Mouse (Mus musculus): ENCODE data around the gene Adprhl1.

Gene Adprhl1

GRCm38 (mm10) chr8:13230471-13230870 lies 23.5 kb downstream of the Adprhl1 start:
- in situ Hi-C loops (cut with MboI; ENCODE audit: low sequenced_read_pairs) = no loop called here

DNA sequence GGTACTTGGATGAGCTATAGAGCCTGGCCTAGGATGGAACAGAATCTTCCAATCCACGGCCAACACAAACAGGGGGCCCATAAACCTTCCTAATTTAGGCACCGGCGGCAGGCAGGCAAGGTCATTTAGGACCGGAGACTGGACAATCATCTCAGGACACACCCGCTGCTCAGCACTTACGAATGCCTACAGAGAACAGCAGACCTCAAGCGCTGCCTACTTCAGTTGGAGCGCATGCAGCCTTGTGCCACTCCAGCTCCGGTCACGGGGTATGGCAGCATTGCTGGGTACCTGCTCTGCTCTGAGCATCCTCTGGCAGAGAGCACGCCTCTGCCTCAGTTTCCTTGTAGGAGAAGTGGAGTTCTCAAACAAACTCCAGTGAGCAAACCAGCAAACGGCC lies 24.2 kb downstream of the Adprhl1 start:
- in situ Hi-C loops (cut with MboI; ENCODE audit: low sequenced_read_pairs) = no loop called here

GRCm38 (mm10) chr8:13228923-13229610 lies 24.9 kb downstream of the Adprhl1 start:
- in situ Hi-C loops (cut with MboI; ENCODE audit: low sequenced_read_pairs) = no loop called here

DNA sequence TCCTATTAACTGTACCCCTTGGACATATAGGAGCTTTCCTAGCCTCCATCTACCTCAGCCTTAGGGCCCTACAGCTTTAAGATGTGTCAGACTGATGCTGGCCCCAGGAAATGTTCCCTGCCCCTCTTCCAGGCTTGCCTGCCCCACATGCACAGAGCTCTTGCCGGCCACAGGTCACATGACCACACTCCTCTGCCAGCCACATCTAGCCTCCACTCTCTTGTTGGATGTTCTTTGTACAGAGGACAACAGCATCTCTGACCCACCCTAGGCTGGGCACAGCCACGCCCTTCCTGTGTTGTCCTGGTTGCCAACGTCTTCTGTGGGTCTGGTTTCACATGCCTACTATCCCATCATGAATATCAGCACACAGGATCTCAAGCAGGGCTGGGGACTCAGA lies 26.8 kb downstream of the Adprhl1 start:
- in situ Hi-C loops (cut with MboI; ENCODE audit: low sequenced_read_pairs) = no loop called here

DNA sequence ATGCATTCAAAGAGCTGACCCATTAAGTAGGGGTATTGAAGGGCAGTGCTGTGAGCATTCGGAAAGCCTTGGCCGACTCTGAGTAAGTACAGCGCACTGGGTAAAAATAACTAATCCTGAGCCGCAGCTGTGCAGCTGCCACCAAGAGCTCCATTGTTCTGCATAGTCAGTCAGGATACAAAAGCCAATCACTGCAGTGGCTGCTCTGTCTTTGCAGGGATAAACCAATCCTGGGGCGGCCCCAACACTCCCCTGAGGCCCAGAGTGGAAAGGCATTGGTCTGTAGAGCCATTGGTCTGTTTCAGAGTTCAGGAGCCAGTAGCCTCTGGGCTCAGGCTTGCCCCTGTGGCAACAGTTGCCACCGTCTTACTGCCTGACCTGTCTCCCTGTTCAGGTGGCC lies 27.7 kb downstream of the Adprhl1 start:
- in situ Hi-C loops (cut with MboI; ENCODE audit: low sequenced_read_pairs) = no loop called here

DNA sequence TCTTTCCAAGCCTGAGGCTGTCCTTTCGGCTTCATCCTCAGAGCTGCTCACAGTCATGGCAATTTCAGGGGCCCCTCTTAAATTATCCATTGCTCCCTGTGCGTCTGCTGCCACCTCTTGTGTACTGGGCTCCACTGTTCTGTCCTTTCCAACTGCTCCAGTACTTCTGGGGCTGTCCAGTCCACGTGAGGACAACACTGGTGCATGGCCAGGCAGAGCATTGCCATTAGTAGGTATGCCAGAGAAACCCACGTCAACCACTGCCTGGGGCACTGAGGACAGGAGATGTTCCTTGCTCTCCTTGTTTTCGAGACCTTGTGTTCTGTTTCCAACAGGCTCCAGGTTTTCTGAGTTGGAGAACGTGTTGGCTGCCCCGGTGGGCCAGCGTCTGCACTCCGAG lies 29.5 kb downstream of the Adprhl1 start:
- in situ Hi-C loops (cut with MboI; ENCODE audit: low sequenced_read_pairs) = no loop called here

DNA sequence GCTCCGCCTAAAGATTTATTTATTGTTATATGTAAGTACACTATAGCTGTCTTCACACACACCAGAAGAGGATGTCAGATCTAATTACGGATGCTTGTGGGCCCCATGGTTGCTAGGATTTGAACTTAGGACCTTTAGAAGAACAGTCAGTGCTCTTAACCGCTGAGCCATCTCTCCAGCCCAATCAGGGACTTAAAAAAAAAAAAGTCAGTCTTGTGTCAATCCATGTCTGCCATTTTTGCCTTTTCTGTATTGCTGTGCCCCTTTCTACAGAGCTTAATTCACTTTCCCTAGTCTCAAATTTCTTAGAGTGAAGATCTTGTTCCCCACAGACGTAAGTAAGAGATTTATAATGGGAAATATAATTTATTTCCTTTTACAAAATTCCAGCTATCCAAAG lies 35.5 kb downstream of the Adprhl1 start:
- in situ Hi-C loops (cut with MboI; ENCODE audit: low sequenced_read_pairs) = no loop called here

DNA sequence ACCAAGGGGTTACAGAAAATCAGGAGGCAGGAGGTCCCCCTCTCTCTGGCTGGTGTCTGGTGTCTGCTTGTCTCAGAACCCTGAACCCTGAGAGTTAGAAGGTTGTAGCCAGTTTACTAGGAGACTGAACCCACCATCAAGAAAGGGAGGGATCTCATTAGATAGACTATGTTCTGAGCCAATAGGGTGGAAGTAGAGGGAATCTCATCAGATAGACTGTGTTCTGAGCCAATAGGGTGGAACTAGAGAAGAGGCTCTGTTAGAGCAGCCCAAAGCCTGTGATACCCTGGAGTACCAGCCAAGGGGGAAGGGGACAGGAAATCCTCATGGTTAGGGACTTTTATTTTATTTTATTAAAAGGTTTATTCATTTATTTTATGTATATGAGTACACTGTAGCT lies 36.0 kb downstream of the Adprhl1 start:
- in situ Hi-C loops (cut with MboI; ENCODE audit: low sequenced_read_pairs) = no loop called here

DNA sequence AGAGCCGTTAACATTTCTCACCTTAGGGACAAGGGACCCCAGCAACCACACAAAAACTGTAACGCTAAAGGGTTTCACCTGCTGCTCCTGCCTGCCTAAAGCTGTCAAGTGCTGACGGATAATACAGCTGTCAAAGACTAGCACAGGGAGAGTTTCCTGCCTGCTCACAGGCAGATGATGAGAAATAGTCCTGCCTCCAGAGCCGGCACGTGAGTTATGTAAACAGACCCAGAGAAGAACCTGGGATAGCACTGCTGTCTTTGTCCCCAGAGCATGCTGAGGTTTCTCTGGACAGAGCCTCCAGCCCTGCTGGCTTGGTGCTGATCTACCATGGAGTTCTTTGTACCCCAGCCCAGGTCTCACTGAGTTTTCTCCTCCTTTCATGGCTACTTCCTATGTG lies 36.9 kb downstream of the Adprhl1 start:
- in situ Hi-C loops (cut with MboI; ENCODE audit: low sequenced_read_pairs) = no loop called here

- in situ Hi-C loops (cut with MboI; ENCODE audit: low sequenced_read_pairs) = no loop called here
These were observed 37.6 kb downstream of the Adprhl1 start for GRCm38 (mm10) chr8:13216386-13216785.

DNA sequence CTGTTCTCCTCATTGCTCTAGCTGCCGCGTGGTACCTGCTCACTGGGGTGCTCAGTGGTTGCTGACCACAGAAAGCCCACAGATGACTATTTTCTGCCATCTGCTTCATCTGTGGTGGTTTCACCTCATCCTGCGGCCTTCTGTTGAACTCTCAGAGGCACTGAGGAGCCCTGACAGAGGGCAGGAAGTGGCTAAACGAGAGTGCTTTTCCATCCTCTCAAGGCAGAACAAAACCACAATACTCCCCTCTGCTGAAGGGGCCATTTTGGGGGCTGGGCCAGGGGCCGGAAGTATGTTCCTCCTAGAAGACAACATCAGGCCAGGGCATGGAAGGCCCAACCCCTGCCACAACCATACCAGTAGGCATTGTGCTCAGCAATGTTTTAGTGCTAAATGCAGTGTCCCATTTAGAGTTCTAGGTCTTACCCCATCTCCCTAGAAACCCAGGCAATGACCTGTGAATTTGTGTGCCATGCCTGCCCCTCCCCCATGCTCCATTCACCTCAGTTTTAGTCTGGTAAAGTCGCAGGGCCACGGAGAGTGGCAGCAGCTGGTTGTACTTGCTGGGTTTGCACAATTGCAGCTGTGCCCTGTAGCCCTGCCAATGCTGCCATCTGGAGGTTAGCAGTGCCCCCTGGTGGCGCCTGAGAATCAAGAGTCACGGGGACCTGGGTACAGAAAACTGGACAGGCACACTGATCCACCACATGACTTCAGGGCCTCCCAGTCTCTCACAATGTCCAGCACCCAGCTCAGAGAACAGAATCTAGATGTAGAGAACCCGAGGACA lies 40.3 kb downstream of the Adprhl1 start:
- in situ Hi-C loops (cut with MboI; ENCODE audit: low sequenced_read_pairs) = no loop called here

GRCm38 (mm10) chr8:13209770-13210169 lies 44.2 kb downstream of the Adprhl1 start:
- in situ Hi-C loops (cut with MboI; ENCODE audit: low sequenced_read_pairs) = no loop called here

DNA sequence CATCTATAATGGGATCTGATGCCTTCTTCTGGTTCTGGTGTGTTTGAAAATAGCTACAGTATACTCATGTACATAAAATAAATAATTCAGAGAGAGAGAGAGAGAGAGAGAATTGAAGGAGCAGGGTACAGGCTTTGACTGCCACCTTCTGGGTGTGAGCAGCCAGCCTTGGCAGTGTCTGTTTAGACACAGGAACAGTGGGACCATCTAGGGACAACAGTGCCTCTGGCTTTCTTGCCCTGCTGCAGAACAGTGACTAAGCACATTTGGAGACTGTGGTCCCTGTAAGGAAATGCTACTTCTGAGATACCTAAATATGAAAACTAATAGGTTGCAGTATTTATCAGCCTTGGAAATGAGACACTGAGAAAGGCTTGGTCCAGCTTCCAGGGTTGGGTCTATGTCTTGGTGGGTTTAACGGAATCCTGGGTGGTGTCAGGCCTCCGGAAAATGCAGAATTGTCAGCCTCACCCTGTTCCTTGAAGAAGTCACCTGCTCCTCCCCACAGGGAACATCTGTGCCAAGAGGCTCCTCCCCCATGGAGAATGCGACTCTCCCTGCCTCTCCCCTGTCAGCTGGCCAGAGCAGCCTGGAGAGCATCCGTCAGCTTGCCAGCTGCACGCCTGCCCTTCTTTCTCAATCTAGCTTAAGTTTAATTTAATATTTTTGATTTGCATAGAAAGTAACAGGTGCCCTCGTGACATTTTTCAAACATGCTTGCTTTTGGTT lies 45.2 kb downstream of the Adprhl1 start:
- in situ Hi-C loops (cut with MboI; ENCODE audit: low sequenced_read_pairs) = no loop called here

DNA sequence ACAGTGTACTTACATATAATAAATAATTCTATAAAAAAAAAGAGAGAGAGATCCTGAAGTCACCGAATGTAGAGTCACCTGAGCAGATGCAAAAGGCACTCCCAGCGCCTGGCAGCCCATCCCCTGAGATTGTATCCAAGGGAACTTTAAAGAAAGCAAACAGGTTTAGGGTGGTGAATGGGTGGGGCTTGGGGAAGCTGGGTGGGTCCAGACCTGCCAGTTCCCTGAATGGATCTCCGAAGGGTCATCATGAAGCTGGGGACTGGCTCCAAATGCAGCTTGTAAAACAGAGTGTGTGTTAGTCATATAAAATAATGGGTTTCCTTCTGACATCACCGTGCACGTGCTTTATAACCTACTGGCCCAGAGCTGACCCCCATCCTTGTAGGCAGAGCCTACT lies 47.7 kb downstream of the Adprhl1 start:
- in situ Hi-C loops (cut with MboI; ENCODE audit: low sequenced_read_pairs) = no loop called here

DNA sequence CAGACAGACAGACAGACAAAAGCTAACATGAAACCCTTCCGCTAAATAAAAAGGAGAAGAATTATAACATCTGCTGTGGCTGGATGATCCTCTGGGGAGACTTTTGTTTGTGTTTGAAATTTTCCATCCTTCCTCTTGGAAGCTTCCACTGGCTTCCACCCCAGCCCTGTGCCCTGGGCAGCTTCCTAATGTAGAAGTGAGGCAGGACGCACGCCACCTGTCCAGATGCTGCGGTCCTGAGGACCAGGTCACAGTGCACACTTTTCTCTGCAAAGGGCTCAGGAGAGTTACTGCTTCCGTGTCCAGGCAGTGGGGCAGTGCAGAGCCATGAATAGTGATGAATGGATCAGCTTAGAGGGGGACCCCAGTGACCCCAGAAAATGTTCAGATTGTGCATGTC lies 48.7 kb downstream of the Adprhl1 start:
- in situ Hi-C loops (cut with MboI; ENCODE audit: low sequenced_read_pairs) = no loop called here

DNA sequence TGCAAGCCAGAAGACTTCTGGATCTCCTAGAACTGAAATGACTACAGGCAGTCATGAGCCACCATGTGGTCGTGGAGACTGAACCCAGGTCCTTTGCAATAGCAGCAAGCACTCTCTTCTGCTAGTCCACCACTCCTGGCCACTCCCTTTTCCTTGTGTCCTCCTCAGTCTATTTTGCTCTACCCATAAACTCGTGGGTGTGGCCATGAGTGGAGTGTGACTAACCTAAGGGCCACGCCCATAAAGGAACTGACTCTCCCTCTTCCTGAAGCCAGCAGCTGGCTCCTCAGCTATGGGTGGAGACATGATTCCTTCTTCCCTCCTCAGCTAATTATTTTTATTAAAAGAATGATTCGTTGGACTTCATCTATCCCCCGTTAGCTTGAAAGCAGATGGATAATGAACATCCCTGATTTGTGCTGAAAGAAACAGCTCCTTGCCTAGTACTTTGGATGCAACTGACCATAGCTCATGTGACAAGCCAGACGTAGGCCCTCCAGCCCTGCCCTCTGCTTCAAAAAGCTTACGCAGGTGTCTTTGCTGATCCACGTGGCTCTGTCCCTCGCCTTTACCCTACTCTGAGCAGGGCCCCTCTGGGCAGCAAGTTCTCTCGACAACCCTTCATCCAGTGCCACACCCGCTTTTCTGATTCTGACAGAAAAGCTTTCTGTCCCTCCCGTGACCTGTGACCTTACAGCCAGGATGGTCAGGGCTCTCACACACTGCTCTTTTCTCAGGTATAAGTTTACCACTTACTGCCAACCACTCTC lies 49.4 kb downstream of the Adprhl1 start:
- in situ Hi-C loops (cut with MboI; ENCODE audit: low sequenced_read_pairs) = no loop called here

DNA sequence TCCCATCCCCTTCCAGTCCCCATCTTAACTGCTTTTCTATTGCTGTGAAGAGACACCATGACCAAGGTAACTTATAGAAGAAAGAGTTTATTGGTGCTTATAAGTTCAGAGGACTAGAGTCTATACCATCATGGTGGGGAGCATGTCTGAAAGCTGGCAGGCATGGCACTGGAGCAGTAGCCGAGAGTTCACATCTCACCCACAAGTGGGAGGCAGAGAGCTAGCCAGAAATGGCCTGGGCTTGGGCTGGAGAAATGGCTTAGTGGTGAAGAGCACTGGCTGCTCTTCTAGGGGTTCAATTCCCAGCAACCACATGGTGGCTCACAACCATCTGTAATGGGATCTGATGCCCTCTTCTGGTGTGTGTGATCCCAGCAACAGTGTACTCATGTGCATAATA lies 50.5 kb downstream of the Adprhl1 start:
- in situ Hi-C loops (cut with MboI; ENCODE audit: low sequenced_read_pairs) = no loop called here

DNA sequence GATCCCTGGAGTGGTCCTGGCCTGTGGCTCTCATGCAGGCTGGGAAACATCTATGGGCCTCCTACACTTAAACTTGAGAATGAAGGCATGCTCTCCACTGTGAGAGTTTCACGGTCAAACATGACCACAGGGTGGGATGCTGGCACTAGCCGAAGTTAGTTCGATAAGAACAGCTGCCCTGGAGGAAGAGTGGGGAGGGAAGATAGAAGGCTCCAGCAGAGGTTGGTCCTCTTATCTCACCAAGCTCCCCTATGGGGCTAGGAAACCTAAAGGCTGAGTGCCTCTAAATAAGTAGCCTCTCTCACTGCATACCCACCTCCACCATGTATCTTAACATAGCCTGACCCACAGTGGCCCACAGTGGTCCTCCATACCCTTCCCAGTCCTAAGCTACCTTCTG lies 51.2 kb downstream of the Adprhl1 start:
- in situ Hi-C loops (cut with MboI; ENCODE audit: low sequenced_read_pairs) = no loop called here

DNA sequence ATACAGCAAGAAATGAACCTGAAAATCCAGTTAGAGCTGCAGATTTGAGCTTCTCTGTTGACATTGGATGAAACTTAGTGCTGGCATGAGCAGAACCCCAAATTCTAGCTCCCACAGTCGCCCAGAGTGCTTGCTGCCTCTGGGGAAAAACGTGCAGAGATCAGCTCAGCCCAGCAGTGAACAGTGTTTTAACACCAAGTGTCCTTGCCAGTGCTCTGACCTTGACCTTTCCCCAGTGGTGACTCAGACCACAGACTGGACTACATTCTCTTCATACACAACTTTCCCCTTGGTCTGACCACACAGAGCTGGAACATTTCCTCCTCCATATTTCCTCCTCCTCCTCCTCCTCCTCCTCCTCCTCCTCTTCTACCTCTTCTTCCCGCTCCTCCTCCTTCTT lies 51.9 kb downstream of the Adprhl1 start:
- in situ Hi-C loops (cut with MboI; ENCODE audit: low sequenced_read_pairs) = no loop called here

GRCm38 (mm10) chr8:13201013-13201334 lies 53.0 kb downstream of the Adprhl1 start:
- in situ Hi-C loops (cut with MboI; ENCODE audit: low sequenced_read_pairs) = no loop called here

- in situ Hi-C loops (cut with MboI; ENCODE audit: low sequenced_read_pairs) = no loop called here
These were observed 53.5 kb downstream of the Adprhl1 start, which contains the start of gene Grtp1 for GRCm38 (mm10) chr8:13200301-13201012. Grtp1 (minus strand) TSS chr8:13200620.
